Mouse (Mus musculus) lung, postnatal 0 days (tissue): ENCODE measurements around the gene Slc50a1. TPM values are rescaled to one million over a fixed set of nuclear protein-coding genes. Genes with fewer than 3 reads are reported as not detected.
A peak's percentile ranks its signal among the peaks of the same experiment; 100 is the strongest.

Source experiments
- ATAC-seq: fragments of 200-750 bp; cut with Nextera tagmentation; 2 replicates; pipeline ENCODE4 v1.8.0; 2017; ENCODE audit warnings: moderate library complexity
- DNase-seq: peaks from one replicate; pipeline ENCODE4 v3.0.0-alpha.2; 2016; ENCODE audit warnings: low spot score
- H3K27ac ChIP-seq: fragments of 300-500 bp; sonication (generic); 2 replicates; pipeline ENCODE4 v1.5.1; 2014; ENCODE audit warnings: antibody characterized with exemption, mild to moderate bottlenecking, low read length, mixed read lengths
- H3K27me3 ChIP-seq: fragments of 300-500 bp; sonication (generic); replicated peaks from 2 replicates; pipeline ENCODE4 v1.6.1; 2014; ENCODE audit warnings: low read length, mixed read lengths; ENCODE audit not compliant: insufficient read depth
- H3K36me3 ChIP-seq: fragments of 300-500 bp; sonication (generic); 2 replicates; pipeline ENCODE4 v1.6.1; 2014; ENCODE audit warnings: low read length, mixed read lengths; ENCODE audit not compliant: insufficient read depth
- H3K4me1 ChIP-seq: fragments of 300-500 bp; sonication (generic); 2 replicates; pipeline ENCODE4 v1.6.1; 2014; ENCODE audit warnings: antibody characterized with exemption, low read depth, low read length, mixed read lengths; ENCODE audit not compliant: insufficient read depth
- H3K4me2 ChIP-seq: fragments of 300-500 bp; sonication (generic); replicated peaks from 2 replicates; pipeline ENCODE4 v1.6.1; 2014; ENCODE audit warnings: low read depth, mild to moderate bottlenecking, low read length, moderate library complexity, mixed read lengths
- H3K4me3 ChIP-seq: fragments of 300-500 bp; sonication (generic); 2 replicates; pipeline ENCODE4 v1.5.1; 2014; ENCODE audit warnings: low read depth, low read length
- H3K9ac ChIP-seq: fragments of 300-500 bp; sonication (generic); replicated peaks from 2 replicates; pipeline ENCODE4 v1.6.1; 2014; ENCODE audit warnings: low read depth, mild to moderate bottlenecking
- H3K9me3 ChIP-seq: fragments of 300-500 bp; sonication (generic); 2 replicates; pipeline ENCODE4 v1.6.1; 2016; ENCODE audit warnings: low read length, mixed read lengths
- CTCF ChIP-seq: IDR thresholded peaks from 2 replicates; pipeline ENCODE4 v1.5.1; 2016; ENCODE audit warnings: antibody characterized with exemption, mild to moderate bottlenecking
- EP300 ChIP-seq: IDR thresholded peaks from 2 replicates; pipeline ENCODE4 v1.6.1; 2016; ENCODE audit warnings: antibody characterized with exemption, mild to moderate bottlenecking, control low read depth
- WGBS: fragments of 180-500 bp; shearing (Covaris S2); extraction: QIAGEN DNeasy Blood & Tissue Kit; methylation state at CpG from one replicate; pipeline ENCODE4 v1.1.7; 2014; 5-methylcytosine and 5-hydroxymethylcytosine counted together
- polyA plus RNA-seq: library from polyadenylated mRNA; unstranded; fragments of >200 nt; fragmentation: Nextera tagmentation; extraction: Ambion mirVana; gene quantifications from 2 replicates; pipeline ENCODE4 v1.2.1, GENCODE M21; 2015

The Slc50a1 gene
- polyA plus RNA-seq, 1 experiment from 2014 or later: 95.7 TPM

- no peak overlapping the region for H3K4me2 ChIP-seq
- ATAC-seq (no peak), DNase-seq (no peak)
- H3K36me3 ChIP-seq: no peaks in the 10 kb centered on the region
- no peak overlapping the region for H3K27ac ChIP-seq
- no peaks in the 10 kb centered on the region for H3K9me3 ChIP-seq
- no peak overlapping the region for H3K4me3 ChIP-seq
- TF ChIP-seq CTCF (no peak), EP300 (no peak)
- 77% methylated on average over 10 of the region's 10 CpGs for WGBS
- H3K27me3 ChIP-seq: no peaks in the 10 kb centered on the region
- H3K4me1 ChIP-seq: peaks cover 7% of the 10 kb centered on the region
- H3K9ac ChIP-seq: no peak overlapping the region
These were observed 33.9 kb downstream of the Slc50a1 start for GRCm38 (mm10) chr3:89236516-89236915.

DNA sequence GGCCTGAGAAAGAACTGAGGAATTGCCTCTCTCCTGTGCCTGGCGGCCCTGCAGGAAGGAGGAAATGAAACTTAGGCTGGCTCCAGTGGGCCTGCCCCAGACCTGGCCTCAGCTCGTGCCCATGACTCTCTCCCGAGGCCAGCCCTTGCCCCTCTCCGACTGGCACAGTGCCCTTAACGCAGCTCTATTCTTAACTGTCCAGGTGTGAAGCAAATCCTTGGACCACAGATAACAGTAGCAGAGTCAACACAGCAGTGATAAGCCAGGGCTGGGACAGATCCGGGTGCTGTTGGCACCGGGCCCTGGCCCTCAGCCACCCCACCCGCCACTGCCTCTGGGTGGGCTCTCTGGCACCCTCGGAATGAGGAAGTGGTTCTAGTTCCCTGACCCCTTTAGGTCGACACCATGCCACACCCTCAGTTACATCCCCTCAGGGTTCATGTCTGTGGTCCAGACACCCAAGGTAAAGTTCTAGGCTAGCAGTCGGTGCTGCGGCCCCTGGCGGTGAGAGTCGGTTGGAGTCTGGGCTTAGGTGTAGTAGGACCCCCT lies 36.7 kb downstream of the Slc50a1 start:
- Histone ChIP-seq H3K9me3 (no peaks in the 10 kb centered on the region), H3K4me1 (peaks cover 7% of the 10 kb centered on the region), H3K4me3 (no peak overlapping the region), H3K4me2 (peak overlapping the region; percentile 69; the same call in 1 of the 2 replicates), H3K9ac (no peak overlapping the region), H3K27ac (peak overlapping the region; percentile 88), H3K27me3 (no peaks in the 10 kb centered on the region), H3K36me3 (no peaks in the 10 kb centered on the region)
- TF ChIP-seq CTCF (peak; percentile 52), EP300 (no peak)
- ATAC-seq (peak; percentile 56), DNase-seq (peak; percentile 69)
- 23% methylated on average over 14 of the region's 14 CpGs for WGBS

- Histone ChIP-seq H3K4me3 (no peak overlapping the region), H3K4me2 (peak overlapping the region; percentile 69)
These were observed 37.8 kb downstream of the Slc50a1 start for GRCm38 (mm10) chr3:89232614-89233013.

DNA sequence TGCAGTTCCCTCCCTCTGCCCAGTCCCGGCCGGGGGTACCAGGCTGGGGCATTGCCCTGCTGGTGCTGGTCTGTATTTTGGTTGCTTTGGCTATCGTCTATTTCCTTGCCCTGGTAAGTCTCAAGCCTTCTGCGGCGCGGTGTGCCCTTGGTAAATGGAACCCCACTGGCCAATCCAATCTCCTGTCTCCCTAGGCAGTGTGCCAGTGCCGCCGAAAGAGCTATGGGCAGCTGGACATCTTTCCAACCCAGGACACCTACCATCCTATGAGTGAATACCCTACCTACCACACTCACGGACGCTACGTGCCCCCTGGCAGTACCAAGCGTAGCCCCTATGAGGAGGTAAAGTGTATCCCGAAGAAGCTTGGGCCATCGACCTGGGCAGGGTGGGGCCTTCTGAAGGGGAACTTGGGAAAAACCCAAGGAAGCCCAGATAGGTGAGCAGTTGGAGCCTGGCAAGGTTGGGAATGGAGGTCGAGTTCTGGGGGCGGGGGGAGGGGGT lies 38.5 kb downstream of the Slc50a1 start:
- TF ChIP-seq EP300: no peak
- no peak for TF ChIP-seq CTCF
- Histone ChIP-seq H3K9me3 (no peaks in the 10 kb centered on the region), H3K27me3 (no peaks in the 10 kb centered on the region), H3K9ac (no peak overlapping the region; the same call in 1 of the 2 replicates), H3K36me3 (no peaks in the 10 kb centered on the region), H3K4me2 (peak overlapping the region; percentile 69), H3K27ac (peak overlapping the region; percentile 88), H3K4me1 (peaks cover 10% of the 10 kb centered on the region), H3K4me3 (peak overlapping the region; percentile 36)
- peak; percentile 5 for DNase-seq
- ATAC-seq: no peak
- WGBS: 48% methylated on average over 16 of the region's 16 CpGs

More at GRCm38 (mm10) chr3:89232614-89233013, 37.8 kb downstream of the Slc50a1 start:
- Histone ChIP-seq H3K9ac (no peak overlapping the region), H3K27ac (peak overlapping the region; percentile 88), H3K27me3 (no peaks in the 10 kb centered on the region), H3K36me3 (no peaks in the 10 kb centered on the region), H3K4me1 (peaks cover 7% of the 10 kb centered on the region), H3K9me3 (no peaks in the 10 kb centered on the region)
- 51% methylated on average over 6 of the region's 6 CpGs for WGBS
- TF ChIP-seq EP300 (no peak), CTCF (no peak)
- peak; percentile 22 for ATAC-seq
- peak; percentile 66 for DNase-seq

- peak overlapping the region; percentile 36 for H3K4me3 ChIP-seq
- TF ChIP-seq EP300 (no peak), CTCF (no peak)
- H3K36me3 ChIP-seq: no peaks in the 10 kb centered on the region
- peak; percentile 5 for DNase-seq
- ATAC-seq: no peak
- H3K4me2 ChIP-seq: peak overlapping the region; percentile 69
- H3K27me3 ChIP-seq: no peaks in the 10 kb centered on the region
- no peak overlapping the region for H3K9ac ChIP-seq
- peak overlapping the region; percentile 88; the same call in 1 of the 2 replicates for H3K27ac ChIP-seq
- H3K4me1 ChIP-seq: peaks cover 14% of the 10 kb centered on the region
- no peaks in the 10 kb centered on the region for H3K9me3 ChIP-seq
- WGBS: 28% methylated on average over 7 of the region's 7 CpGs
These were observed 39.0 kb downstream of the Slc50a1 start for GRCm38 (mm10) chr3:89231345-89231744.

GRCm38 (mm10) chr3:89230561-89230960 lies 39.8 kb downstream of the Slc50a1 start:
- peak; percentile 37 for DNase-seq
- no peaks in the 10 kb centered on the region for H3K9me3 ChIP-seq
- H3K27me3 ChIP-seq: no peaks in the 10 kb centered on the region
- peak overlapping the region; percentile 36; the same call in 1 of the 2 replicates for H3K4me3 ChIP-seq
- no peak for ATAC-seq
- no peaks in the 10 kb centered on the region for H3K36me3 ChIP-seq
- WGBS: 52% methylated on average over 2 of the region's 2 CpGs
- H3K4me2 ChIP-seq: peak overlapping the region; percentile 69
- no peak for TF ChIP-seq EP300
- TF ChIP-seq CTCF: no peak
- peak overlapping the region; percentile 85 for H3K27ac ChIP-seq
- H3K9ac ChIP-seq: no peak overlapping the region
- peaks cover 18% of the 10 kb centered on the region for H3K4me1 ChIP-seq
